Mouse (Mus musculus) liver, postnatal 0 days (tissue): ENCODE results near the gene Cpn1.

ENCODE experiments used
- CTCF ChIP-seq: sonication (generic); IDR thresholded peaks from 2 replicates; pipeline ENCODE4 v1.5.1; 2016; ENCODE audit warnings: antibody characterized with exemption, low read depth
- EP300 ChIP-seq: IDR thresholded peaks from 2 replicates; pipeline ENCODE4 v1.6.1; 2016; ENCODE audit warnings: antibody characterized with exemption, low read depth, mild to moderate bottlenecking

GRCm38 (mm10) chr19:43977799-43978198 lies 8.6 kb downstream of the Cpn1 start:
- TF ChIP-seq CTCF (no peak), EP300 (no peak)
